Mouse (Mus musculus) lung, adult 2 months (tissue): ENCODE results near the gene Ppp1r12b.

Source experiments
- CTCF ChIP-seq: fragments of 200-500 bp; IDR thresholded peaks from 2 replicates; pipeline ENCODE4 v1.5.1; 2011; ENCODE audit warnings: mild to moderate bottlenecking, low read length, control low read depth; ENCODE audit not compliant: insufficient read depth
- POLR2A ChIP-seq: fragments of 200-500 bp; IDR thresholded peaks from 2 replicates; pipeline ENCODE4 v1.6.1; 2011; ENCODE audit warnings: low read depth, mild to moderate bottlenecking, control low read depth, low read length, borderline replicate concordance; ENCODE audit errors: extremely low read depth

GRCm38 (mm10) chr1:134715092-134715491 is 240.7 kb downstream of the Ppp1r12b start:
- TF ChIP-seq POLR2A: no peak
- TF ChIP-seq CTCF: no peak
